Mouse (Mus musculus): ENCODE data around the gene Rab3il1.

- TF ChIP-seq CTCF (IDR thresholded peaks at IDR 0.05; ENCODE audit: low read depth): no peak
- TF ChIP-seq EP300 (IDR thresholded peaks at IDR 0.05; ENCODE audit: low read depth): no peak
These were observed 17.8 kb downstream of the Rab3il1 start for GRCm38 (mm10) chr19:10019214-10019760.

All from liver, postnatal 0 days (tissue).